Mouse (Mus musculus) liver, embryonic 14.5 days (tissue): Measurements from ENCODE around the gene 1700011L22Rik.

ENCODE experiments used
- CTCF ChIP-seq: IDR thresholded peaks from 2 replicates; pipeline ENCODE4 v1.5.1; 2016; ENCODE audit warnings: antibody characterized with exemption, low read depth, control low read depth
- EP300 ChIP-seq: IDR thresholded peaks from 2 replicates; pipeline ENCODE4 v1.6.1; 2016; ENCODE audit warnings: antibody characterized with exemption, low read depth

DNA sequence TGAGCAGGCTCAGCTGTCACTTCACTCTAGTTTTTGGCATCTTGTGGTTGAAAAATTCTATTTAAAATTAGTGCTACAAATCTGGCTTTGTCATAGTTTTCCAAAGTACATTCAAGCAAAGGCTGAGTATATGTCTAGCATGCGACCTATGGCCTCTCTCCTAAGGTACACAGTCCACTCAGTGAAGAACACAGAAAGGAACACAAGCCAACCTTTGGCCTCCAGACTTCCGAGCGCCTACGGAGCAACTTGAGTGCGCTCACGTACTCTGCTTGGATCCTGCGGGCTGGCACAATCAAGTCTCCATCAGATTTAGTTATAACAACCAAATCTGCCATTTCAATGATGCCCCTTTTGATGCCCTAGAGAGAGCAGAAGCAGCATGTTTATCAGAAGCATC lies 20.6 kb upstream of the 1700011L22Rik start:
- TF ChIP-seq EP300, result no peak
- TF ChIP-seq CTCF, result no peak
